Mouse (Mus musculus) liver, postnatal 0 days (tissue): ENCODE results near the gene Kif5c. TPM values are rescaled to one million over a fixed set of nuclear protein-coding genes. Genes with fewer than 3 reads are reported as not detected.

Experiments used
- ATAC-seq: fragments of 200-750 bp; cut with Nextera tagmentation; 2 replicates; pipeline ENCODE4 v1.8.0; 2017; ENCODE audit warnings: mild to moderate bottlenecking, moderate library complexity
- DNase-seq: peaks from one replicate; pipeline ENCODE4 v3.0.0-alpha.2; 2016
- H3K27ac ChIP-seq: fragments of 300-500 bp; sonication (generic); 2 replicates; pipeline ENCODE4 v1.5.1; 2014; ENCODE audit warnings: antibody characterized with exemption, moderate library complexity, mild to moderate bottlenecking, low read depth
- H3K27me3 ChIP-seq: fragments of 300-500 bp; sonication (generic); 2 replicates; pipeline ENCODE4 v1.6.1; 2014; ENCODE audit warnings: low read length, control low read depth, mixed read lengths; ENCODE audit not compliant: insufficient read depth
- H3K36me3 ChIP-seq: fragments of 300-500 bp; sonication (generic); replicated peaks from 2 replicates; pipeline ENCODE4 v1.6.1; 2014; ENCODE audit warnings: mild to moderate bottlenecking, control low read depth, low read length, moderate library complexity, mixed read lengths; ENCODE audit not compliant: insufficient read depth
- H3K4me1 ChIP-seq: fragments of 300-500 bp; sonication (generic); 2 replicates; pipeline ENCODE4 v1.6.1; 2014; ENCODE audit warnings: antibody characterized with exemption, mild to moderate bottlenecking, control low read depth; ENCODE audit not compliant: insufficient read depth
- H3K4me2 ChIP-seq: fragments of 300-500 bp; sonication (generic); 2 replicates; pipeline ENCODE4 v1.6.1; 2014; ENCODE audit warnings: low read depth, mild to moderate bottlenecking, low read length, moderate library complexity, mixed read lengths
- H3K4me3 ChIP-seq: fragments of 300-500 bp; sonication (generic); 2 replicates; pipeline ENCODE4 v1.5.1; 2014; ENCODE audit warnings: low read depth, low read length
- H3K9ac ChIP-seq: fragments of 300-500 bp; sonication (generic); replicated peaks from 2 replicates; pipeline ENCODE4 v1.6.1; 2014; ENCODE audit warnings: mild to moderate bottlenecking, moderate library complexity
- H3K9me3 ChIP-seq: fragments of 300-500 bp; sonication (generic); 2 replicates; pipeline ENCODE4 v1.6.1; 2016; ENCODE audit warnings: mild to moderate bottlenecking, control low read depth, low read length, mixed read lengths
- CTCF ChIP-seq: sonication (generic); IDR thresholded peaks from 2 replicates; pipeline ENCODE4 v1.5.1; 2016; ENCODE audit warnings: antibody characterized with exemption, low read depth
- EP300 ChIP-seq: IDR thresholded peaks from 2 replicates; pipeline ENCODE4 v1.6.1; 2016; ENCODE audit warnings: antibody characterized with exemption, low read depth, mild to moderate bottlenecking
- WGBS: fragments of 180-500 bp; shearing (Covaris S2); extraction: QIAGEN DNeasy Blood & Tissue Kit; methylation state at CpG from one replicate; pipeline ENCODE4 v1.1.7; 2014; ENCODE audit not compliant: insufficient replicate concordance; 5-methylcytosine and 5-hydroxymethylcytosine counted together
- polyA plus RNA-seq: library from polyadenylated mRNA; unstranded; fragments of >200 nt; fragmentation: Nextera tagmentation; extraction: Ambion mirVana; gene quantifications from 2 replicates; pipeline ENCODE4 v1.2.1, GENCODE M21; 2015

Kif5c gene
- polyA plus RNA-seq, 1 experiment from 2014 or later, result 0.13 TPM

DNA sequence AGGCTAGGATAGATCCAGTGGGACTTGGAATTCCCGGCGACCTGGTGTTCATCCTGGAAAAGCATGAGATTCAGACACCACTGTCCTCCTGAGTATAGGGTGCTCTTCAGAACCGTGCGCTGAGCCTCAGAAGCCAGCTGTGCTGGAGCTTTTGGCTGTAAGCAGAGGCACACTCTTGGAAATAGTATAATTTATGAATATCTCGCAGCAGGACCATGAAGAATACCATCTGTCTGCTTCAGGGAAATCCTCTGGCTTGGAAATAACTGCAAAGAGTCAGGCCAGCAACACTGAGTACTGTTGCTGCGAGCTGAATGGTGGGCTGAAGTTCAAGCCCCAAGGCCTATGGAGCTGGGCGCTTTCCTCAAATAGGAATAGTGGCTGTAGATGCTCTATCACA lies 138.5 kb downstream of the Kif5c start:
- ATAC-seq (no peak), DNase-seq (no peak)
- 78% methylated on average over 7 of the region's 7 CpGs for WGBS
- H3K27me3 ChIP-seq, result no peaks in the 10 kb centered on the region
- H3K4me1 ChIP-seq, result no peaks in the 10 kb centered on the region
- no peak overlapping the region for H3K9ac ChIP-seq
- no peak overlapping the region for H3K4me3 ChIP-seq
- TF ChIP-seq EP300 (no peak), CTCF (no peak)
- no peak overlapping the region for H3K27ac ChIP-seq
- H3K4me2 ChIP-seq, result no peak overlapping the region
- no peaks in the 10 kb centered on the region for H3K36me3 ChIP-seq
- no peaks in the 10 kb centered on the region for H3K9me3 ChIP-seq

DNA sequence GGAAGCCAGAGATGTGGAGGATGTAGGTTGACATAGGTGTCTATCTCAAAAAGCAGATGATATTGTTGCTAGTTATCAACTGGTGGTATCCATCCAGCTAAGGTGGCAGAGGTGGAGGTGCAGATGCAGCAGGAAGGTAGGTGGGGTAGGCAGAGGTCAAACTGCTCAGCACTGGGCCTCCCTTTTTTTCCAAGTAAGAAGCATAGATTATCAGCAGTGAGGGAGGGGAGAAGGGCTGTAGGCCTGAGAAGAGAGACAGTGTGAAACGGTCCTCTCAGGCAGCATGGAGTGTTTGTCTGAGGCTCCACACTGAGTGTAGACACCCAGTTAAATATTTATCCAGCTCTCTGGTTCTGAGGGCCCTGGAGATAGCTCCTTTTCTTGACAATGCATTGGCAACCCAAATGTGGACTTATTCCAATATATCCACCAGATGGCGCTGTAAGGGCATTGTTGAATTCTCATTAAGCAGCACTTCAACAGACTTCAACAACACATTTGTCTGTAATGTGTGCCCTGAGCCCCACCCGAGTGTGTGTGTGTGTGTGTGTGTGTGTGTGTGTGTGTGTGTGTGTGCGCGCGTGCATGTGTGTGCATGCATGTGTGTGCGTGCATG lies 145.3 kb downstream of the Kif5c start:
- H3K4me2 ChIP-seq, result no peak overlapping the region
- H3K4me3 ChIP-seq, result no peak overlapping the region
- H3K9ac ChIP-seq, result no peak overlapping the region
- TF ChIP-seq EP300 (no peak), CTCF (peak; percentile 87)
- H3K36me3 ChIP-seq, result no peaks in the 10 kb centered on the region
- H3K27ac ChIP-seq, result no peak overlapping the region
- DNase-seq (peak; percentile 48), ATAC-seq (no peak)
- 43% methylated on average over 7 of the region's 7 CpGs for WGBS
- H3K27me3 ChIP-seq, result no peaks in the 10 kb centered on the region
- no peaks in the 10 kb centered on the region for H3K9me3 ChIP-seq
- H3K4me1 ChIP-seq, result no peaks in the 10 kb centered on the region

DNA sequence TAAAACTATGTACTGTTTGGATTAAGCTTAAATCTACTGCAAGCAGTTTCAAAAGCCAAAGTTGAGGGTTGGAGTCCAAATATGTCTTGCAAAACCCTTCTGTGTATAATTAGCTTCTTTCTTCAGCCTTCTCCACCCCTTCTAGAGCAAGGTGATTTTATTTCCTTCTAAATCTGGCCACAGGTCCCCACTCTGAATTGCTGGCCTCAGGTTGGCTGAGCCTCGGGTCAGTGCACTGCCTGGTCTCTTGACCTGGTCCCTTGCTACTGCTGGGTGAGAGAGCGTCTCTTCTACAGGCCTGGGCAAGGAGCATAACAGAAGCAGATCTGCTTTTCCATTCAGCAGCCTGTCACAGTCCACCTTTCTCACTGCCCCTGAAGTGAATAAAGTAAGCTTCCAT lies 149.8 kb downstream of the Kif5c start:
- 87% methylated on average over 2 of the region's 2 CpGs for WGBS
- H3K9ac ChIP-seq, result no peak overlapping the region
- no peak overlapping the region for H3K27ac ChIP-seq
- H3K9me3 ChIP-seq, result no peaks in the 10 kb centered on the region
- no peaks in the 10 kb centered on the region for H3K27me3 ChIP-seq
- no peaks in the 10 kb centered on the region for H3K36me3 ChIP-seq
- no peak for TF ChIP-seq CTCF
- TF ChIP-seq EP300, result no peak
- H3K4me2 ChIP-seq, result no peak overlapping the region
- no peak for DNase-seq
- H3K4me1 ChIP-seq, result peaks cover 5% of the 10 kb centered on the region; the same call in 1 of the 2 replicates
- H3K4me3 ChIP-seq, result no peak overlapping the region
- no peak for ATAC-seq

DNA sequence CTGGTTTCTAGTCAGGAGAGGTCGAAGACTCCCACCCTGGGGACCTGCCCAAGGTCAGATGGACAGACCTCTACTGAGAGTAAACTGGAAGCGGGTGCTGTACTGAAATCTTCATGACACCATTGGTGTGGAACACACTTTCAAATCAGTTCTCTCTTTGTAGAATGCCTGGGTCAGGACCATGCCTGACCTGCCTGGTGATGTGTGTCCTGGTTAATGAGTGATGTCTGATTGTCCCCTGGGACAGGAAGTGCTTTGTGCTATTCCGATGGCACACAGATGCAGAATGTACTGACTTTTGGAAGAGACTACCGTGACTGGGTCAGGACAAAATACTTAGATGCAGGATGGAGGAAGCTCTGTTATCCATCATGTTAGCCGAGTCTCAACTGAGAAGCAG lies 151.3 kb downstream of the Kif5c start:
- 74% methylated on average over 5 of the region's 5 CpGs for WGBS
- Histone ChIP-seq H3K9me3 (no peaks in the 10 kb centered on the region), H3K4me1 (peaks cover 9% of the 10 kb centered on the region), H3K9ac (no peak overlapping the region), H3K4me3 (no peak overlapping the region), H3K27ac (no peak overlapping the region), H3K4me2 (no peak overlapping the region), H3K36me3 (no peaks in the 10 kb centered on the region), H3K27me3 (no peaks in the 10 kb centered on the region)
- DNase-seq, result no peak
- TF ChIP-seq CTCF (no peak), EP300 (no peak)
- ATAC-seq, result no peak

DNA sequence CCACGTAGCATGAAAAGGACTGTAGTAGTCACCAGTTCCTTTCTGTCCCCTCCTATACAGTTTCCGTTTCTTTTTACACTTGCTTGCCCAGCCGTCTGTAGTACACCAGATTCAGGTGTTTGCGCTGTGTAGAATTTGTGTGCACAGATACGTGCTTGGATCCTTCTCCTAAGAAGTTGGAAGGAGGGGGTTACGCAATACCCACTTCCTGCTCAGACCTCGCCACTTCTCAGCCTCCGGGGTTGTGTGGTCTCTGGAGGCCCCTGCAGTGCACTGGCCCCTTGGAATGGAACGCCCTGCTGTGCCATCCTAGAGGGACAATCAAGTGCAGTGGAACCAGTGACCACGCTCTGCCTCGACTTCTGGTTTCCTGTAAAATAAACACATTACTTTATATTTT lies 152.1 kb downstream of the Kif5c start:
- 29% methylated on average over 11 of the region's 11 CpGs for WGBS
- Histone ChIP-seq H3K27ac (no peak overlapping the region), H3K36me3 (no peaks in the 10 kb centered on the region), H3K4me2 (peak overlapping the region; percentile 20), H3K9ac (no peak overlapping the region), H3K27me3 (no peaks in the 10 kb centered on the region), H3K4me3 (no peak overlapping the region), H3K4me1 (peaks cover 9% of the 10 kb centered on the region), H3K9me3 (no peaks in the 10 kb centered on the region)
- no peak for ATAC-seq
- TF ChIP-seq EP300 (no peak), CTCF (no peak)
- DNase-seq, result peak; percentile 22

DNA sequence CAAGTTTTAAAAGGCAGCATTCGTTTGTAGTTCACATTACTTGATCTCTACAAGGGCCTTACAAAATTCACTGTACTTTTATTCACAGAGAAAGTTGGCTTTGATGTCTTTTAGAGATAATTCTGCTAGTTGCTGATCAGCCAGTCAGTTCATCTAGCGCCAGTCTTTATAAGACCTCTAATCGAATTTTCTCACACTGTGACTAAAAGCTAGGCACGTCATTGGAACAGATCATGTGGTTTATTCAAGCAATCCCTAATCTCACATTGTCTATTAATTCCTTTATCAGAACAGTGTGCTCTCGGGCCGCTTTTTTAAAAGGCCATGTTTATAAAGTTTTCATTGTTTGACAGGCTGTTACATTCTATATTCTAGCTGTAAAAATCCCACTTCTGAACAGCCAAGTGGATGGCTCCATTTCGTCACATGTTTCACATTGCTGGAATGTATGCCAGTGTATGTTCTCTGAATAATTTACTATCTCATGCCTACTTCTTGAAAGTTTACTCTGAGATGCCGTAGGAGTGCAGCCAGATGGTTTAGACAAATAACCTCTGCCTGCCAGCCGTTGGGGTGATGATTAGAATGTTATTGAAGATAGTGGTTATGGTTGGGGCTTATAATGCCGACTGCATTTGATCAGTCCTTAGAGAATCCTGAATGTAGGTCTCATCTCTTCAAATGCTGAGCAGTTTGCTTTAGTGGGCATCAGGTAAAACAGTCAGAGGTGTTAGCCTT lies 154.3 kb downstream of the Kif5c start:
- peak; percentile 98 for TF ChIP-seq EP300
- TF ChIP-seq CTCF, result no peak
- 0 out of 2 replicates have a peak overlapping the region, but pooled peaks have one; percentile 1 for H3K9ac ChIP-seq
- WGBS, result 54% methylated on average over 10 of the region's 10 CpGs
- DNase-seq (peak; percentile 23), ATAC-seq (peak; percentile 95)
- H3K4me1 ChIP-seq, result peaks cover 9% of the 10 kb centered on the region
- H3K27ac ChIP-seq, result peak overlapping the region; percentile 80
- H3K4me3 ChIP-seq, result no peak overlapping the region
- peak overlapping the region; percentile 26 for H3K4me2 ChIP-seq
- H3K9me3 ChIP-seq, result no peaks in the 10 kb centered on the region
- H3K27me3 ChIP-seq, result no peaks in the 10 kb centered on the region
- H3K36me3 ChIP-seq, result no peaks in the 10 kb centered on the region
